Mouse (Mus musculus) heart, postnatal 0 days (tissue): Measurements from ENCODE around the gene Pitpnb.

Experiments
- CTCF ChIP-seq: IDR thresholded peaks from 2 replicates; pipeline ENCODE4 v1.5.1; 2016; ENCODE audit warnings: antibody characterized with exemption, control low read depth, low read depth
- EP300 ChIP-seq: IDR thresholded peaks from 2 replicates; pipeline ENCODE4 v1.6.1; 2016; ENCODE audit warnings: antibody characterized with exemption, low read depth

DNA sequence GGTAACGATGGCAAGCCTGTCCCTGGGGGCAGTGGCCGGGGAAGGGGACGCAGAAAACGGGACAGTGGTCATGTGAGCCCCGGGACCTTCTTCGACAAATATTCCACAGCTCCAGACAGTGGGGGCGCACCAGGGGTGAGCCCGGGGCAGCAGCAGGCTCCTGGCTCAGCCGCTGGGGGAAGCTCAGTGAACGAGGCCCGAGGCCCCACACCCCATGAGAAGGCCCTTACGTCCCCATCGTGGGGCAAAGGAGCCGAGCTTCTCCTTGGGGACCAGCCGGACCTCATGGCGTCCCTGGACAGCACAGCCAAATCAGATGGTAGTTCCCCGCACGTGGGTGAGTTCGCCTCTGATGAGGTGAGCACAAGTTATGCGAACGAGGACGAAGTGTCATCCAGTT is 90.3 kb downstream of the Pitpnb start:
- TF ChIP-seq EP300 (no peak), CTCF (no peak)
